Comparison of ENCODE assay signal across 8 mouse cellular contexts in the genomic region with DNA sequence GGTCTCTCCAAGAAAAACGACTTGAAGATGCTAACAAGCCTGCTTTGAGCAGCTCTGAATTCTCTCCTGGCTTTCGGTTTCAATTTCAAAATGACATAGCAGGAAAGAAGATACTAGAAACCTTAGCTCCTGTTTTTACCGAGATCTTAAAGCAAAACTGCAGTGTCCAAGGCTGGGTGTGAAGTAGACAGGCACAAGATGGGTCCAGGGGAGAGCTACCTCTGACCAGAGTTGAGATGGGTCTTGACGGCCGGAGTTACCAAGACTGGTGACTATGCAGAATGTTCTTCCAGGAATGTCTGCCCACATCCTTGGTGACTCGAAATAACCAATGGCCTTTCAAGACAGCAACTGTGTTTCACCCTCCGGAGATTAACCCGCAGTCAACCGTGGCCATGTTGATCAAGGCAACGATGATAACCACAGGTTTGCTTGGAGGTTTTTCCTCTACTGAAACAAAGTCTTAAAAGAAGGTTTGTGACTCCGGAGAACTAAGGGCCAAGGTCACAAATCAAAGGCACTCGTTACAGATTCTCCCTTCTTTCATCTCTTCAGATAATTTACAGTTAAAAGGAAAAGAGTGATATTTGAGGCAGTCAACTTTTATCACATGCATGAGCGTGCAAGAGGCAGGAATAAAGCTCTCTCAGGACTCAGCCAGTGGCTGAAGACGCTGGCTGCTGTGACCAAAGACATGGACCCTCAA.
DNase-seq lines count a peak whose midpoint lies in the region; ATAC-seq and TF ChIP-seq lines count a peak whose summit lies in the region.

No protein-coding gene starts in this region.

- H3K4me3 ChIP-seq in heart, embryonic 16.5 days (ENCODE audit: low read length): peak overlapping the region; percentile 16; the same call in 1 of the 2 replicates
- H3K4me3 ChIP-seq in midbrain, postnatal 0 days (ENCODE audit: low read depth, low read length): no peak overlapping the region

- WGBS in heart, embryonic 16.5 days: 69% methylated on average over 14 of the region's 14 CpGs
- WGBS in midbrain, postnatal 0 days: 82% methylated on average over 14 of the region's 14 CpGs

- no peaks in the 10 kb centered on the region for H3K36me3 ChIP-seq in heart, embryonic 16.5 days (ENCODE audit: control insufficient read depth, insufficient read depth)
- no peaks in the 10 kb centered on the region for H3K36me3 ChIP-seq in midbrain, postnatal 0 days (ENCODE audit: insufficient read depth, low read length)

- H3K27me3 ChIP-seq in heart, embryonic 16.5 days (ENCODE audit: control insufficient read depth, insufficient read depth, low read length): no peaks in the 10 kb centered on the region
- H3K27me3 ChIP-seq in midbrain, postnatal 0 days (ENCODE audit: insufficient read depth, low read length): no peaks in the 10 kb centered on the region

- H3K9ac ChIP-seq in heart, embryonic 16.5 days (ENCODE audit: low read length): no peak overlapping the region
- no peak overlapping the region for H3K9ac ChIP-seq in midbrain, postnatal 0 days (replicated peaks; ENCODE audit: low read length, poor library complexity, severe bottlenecking)

- DNase-seq in heart, adult 11 months: peak; percentile 94
- no peak for DNase-seq in heart, postnatal 4 days
- DNase-seq in T-cell, adult 2 months (ENCODE audit: low spot score): peak; percentile 62
- DNase-seq in urinary bladder, postnatal 36 days (ENCODE audit: low spot score in 2 of 2): no peak
- no peak for DNase-seq in midbrain, postnatal 0 days (ENCODE audit: low spot score)

- TF ChIP-seq CTCF in midbrain, postnatal 0 days (IDR thresholded peaks at IDR 0.05): no peak

- peak overlapping the region; percentile 28; the same call in 1 of the 2 replicates for H3K4me2 ChIP-seq in heart, embryonic 16.5 days (ENCODE audit: low read depth, low read length)
- no peak overlapping the region for H3K4me2 ChIP-seq in midbrain, postnatal 0 days (ENCODE audit: low read depth, low read length, poor library complexity, severe bottlenecking)

- H3K4me1 ChIP-seq in heart, embryonic 16.5 days (ENCODE audit: control insufficient read depth, insufficient read depth, low read length): 0 out of 2 replicates have a peak, but pooled peaks cover 6% of the 10 kb centered on the region
- no peaks in the 10 kb centered on the region for H3K4me1 ChIP-seq in midbrain, postnatal 0 days (ENCODE audit: insufficient read depth, low read length)

- ATAC-seq in heart, embryonic 16.5 days (replicated peaks; ENCODE audit: extremely low read depth, insufficient read depth, low FRiP score): no peak
- peak; percentile 25; the same call in 1 of the 2 replicates for ATAC-seq in neutrophil, adult 5-6 weeks (ENCODE audit: extremely low read depth, insufficient number of reproducible peaks, low FRiP score, poor library complexity, severe bottlenecking)
- no peak for ATAC-seq in monocyte, adult 5-6 weeks (replicated peaks; ENCODE audit: insufficient number of reproducible peaks, low FRiP score, low TSS enrichment, poor library complexity, severe bottlenecking)
- ATAC-seq in midbrain, postnatal 0 days (ENCODE audit: low FRiP score): no peak

- no peaks in the 10 kb centered on the region for H3K9me3 ChIP-seq in heart, embryonic 16.5 days (replicated peaks; ENCODE audit: control insufficient read depth, low read length)
- no peaks in the 10 kb centered on the region for H3K9me3 ChIP-seq in midbrain, postnatal 0 days (ENCODE audit: low read length)

- peak overlapping the region; percentile 64 for H3K27ac ChIP-seq in heart, embryonic 16.5 days (ENCODE audit: low read length)
- H3K27ac ChIP-seq in midbrain, postnatal 0 days (ENCODE audit: low read depth, low read length): no peak overlapping the region

Comparison
In these comparisons a context has a peak if more than half of its experiments do, and no peak if none do; other contexts are left out.
1. DNase-seq: peak in heart, adult 11 months (single experiment) and T-cell, adult 2 months (single experiment); none in heart, postnatal 4 days (single experiment), urinary bladder, postnatal 36 days (0 of 2) and midbrain, postnatal 0 days (single experiment).